Mouse (Mus musculus): ENCODE data around the gene Sfn. TPM values are rescaled to one million over a fixed set of nuclear protein-coding genes. Genes with fewer than 3 reads are reported as not detected.

Gene Sfn
- polyA plus RNA-seq, 1 experiment from 2014 or later: 11.6 TPM

- H3K4me1 ChIP-seq (replicated peaks; ENCODE audit: control insufficient read depth, insufficient read depth, low read length): no peaks in the 10 kb centered on the region
- H3K27ac ChIP-seq (ENCODE audit: low read depth, low read length): no peak overlapping the region
- no peak overlapping the region for H3K4me2 ChIP-seq (ENCODE audit: low read depth, low read length, severe bottlenecking)
- H3K9me3 ChIP-seq (ENCODE audit: control insufficient read depth, low read length): no peaks in the 10 kb centered on the region; the same call in 1 of the 2 replicates
- no peak overlapping the region for H3K9ac ChIP-seq (ENCODE audit: low read length)
- no peak for DNase-seq (ENCODE audit: low spot score)
- peaks cover 14% of the 10 kb centered on the region; the same call in 1 of the 2 replicates for H3K36me3 ChIP-seq (ENCODE audit: control insufficient read depth, insufficient read depth, low read length)
- ATAC-seq (replicated peaks; ENCODE audit: low FRiP score): no peak
- 92% methylated on average over 4 of the region's 4 CpGs for WGBS
- H3K27me3 ChIP-seq (ENCODE audit: control insufficient read depth, insufficient read depth, low read length): no peaks in the 10 kb centered on the region
- no peak overlapping the region for H3K4me3 ChIP-seq (ENCODE audit: low read depth, low read length)
These were observed 11.9 kb upstream of the Sfn start for GRCm38 (mm10) chr4:133613867-133614266.

- H3K36me3 ChIP-seq (ENCODE audit: control insufficient read depth, insufficient read depth, low read length): peaks cover 14% of the 10 kb centered on the region; the same call in 1 of the 2 replicates
- DNase-seq (ENCODE audit: low spot score): no peak
- no peaks in the 10 kb centered on the region; the same call in 1 of the 2 replicates for H3K9me3 ChIP-seq (ENCODE audit: control insufficient read depth, low read length)
- no peak overlapping the region for H3K4me3 ChIP-seq (ENCODE audit: low read depth, low read length)
- no peaks in the 10 kb centered on the region for H3K4me1 ChIP-seq (replicated peaks; ENCODE audit: control insufficient read depth, insufficient read depth, low read length)
- 93% methylated on average over 8 of the region's 8 CpGs for WGBS
- H3K4me2 ChIP-seq (ENCODE audit: low read depth, low read length, severe bottlenecking): no peak overlapping the region
- H3K9ac ChIP-seq (ENCODE audit: low read length): no peak overlapping the region
- no peaks in the 10 kb centered on the region for H3K27me3 ChIP-seq (ENCODE audit: control insufficient read depth, insufficient read depth, low read length)
- H3K27ac ChIP-seq (ENCODE audit: low read depth, low read length): no peak overlapping the region
- no peak for ATAC-seq (replicated peaks; ENCODE audit: low FRiP score)
These were observed 11.1 kb upstream of the Sfn start for GRCm38 (mm10) chr4:133613026-133613425.

GRCm38 (mm10) chr4:133612416-133612815 is 10.4 kb upstream of the Sfn start:
- Histone ChIP-seq H3K4me2 (ENCODE audit: low read depth, low read length, severe bottlenecking) (no peak overlapping the region), H3K36me3 (ENCODE audit: control insufficient read depth, insufficient read depth, low read length) (peaks cover 14% of the 10 kb centered on the region; the same call in 1 of the 2 replicates), H3K27me3 (ENCODE audit: control insufficient read depth, insufficient read depth, low read length) (no peaks in the 10 kb centered on the region), H3K4me1 (replicated peaks; ENCODE audit: control insufficient read depth, insufficient read depth, low read length) (no peaks in the 10 kb centered on the region), H3K4me3 (ENCODE audit: low read depth, low read length) (no peak overlapping the region), H3K9me3 (ENCODE audit: control insufficient read depth, low read length) (no peaks in the 10 kb centered on the region; the same call in 1 of the 2 replicates), H3K27ac (ENCODE audit: low read depth, low read length) (no peak overlapping the region), H3K9ac (ENCODE audit: low read length) (no peak overlapping the region)
- 97% methylated on average over 7 of the region's 7 CpGs for WGBS
- DNase-seq (ENCODE audit: low spot score): no peak
- ATAC-seq (replicated peaks; ENCODE audit: low FRiP score): no peak

GRCm38 (mm10) chr4:133611815-133612214 is 9.8 kb upstream of the Sfn start:
- Histone ChIP-seq H3K9me3 (ENCODE audit: control insufficient read depth, low read length) (no peaks in the 10 kb centered on the region; the same call in 1 of the 2 replicates), H3K4me3 (ENCODE audit: low read depth, low read length) (no peak overlapping the region), H3K4me1 (replicated peaks; ENCODE audit: control insufficient read depth, insufficient read depth, low read length) (no peaks in the 10 kb centered on the region), H3K36me3 (ENCODE audit: control insufficient read depth, insufficient read depth, low read length) (peaks cover 14% of the 10 kb centered on the region; the same call in 1 of the 2 replicates), H3K4me2 (ENCODE audit: low read depth, low read length, severe bottlenecking) (no peak overlapping the region), H3K9ac (ENCODE audit: low read length) (no peak overlapping the region), H3K27ac (ENCODE audit: low read depth, low read length) (no peak overlapping the region), H3K27me3 (ENCODE audit: control insufficient read depth, insufficient read depth, low read length) (no peaks in the 10 kb centered on the region)
- ATAC-seq (replicated peaks; ENCODE audit: low FRiP score) (no peak), DNase-seq (ENCODE audit: low spot score) (no peak)
- WGBS: 96% methylated on average over 5 of the region's 5 CpGs

- ATAC-seq (replicated peaks; ENCODE audit: low FRiP score) (no peak; the same call in 1 of the 2 replicates), DNase-seq (ENCODE audit: low spot score) (peak; percentile 90)
- H3K27me3 ChIP-seq (ENCODE audit: control insufficient read depth, insufficient read depth, low read length): no peaks in the 10 kb centered on the region
- no peak overlapping the region for H3K27ac ChIP-seq (ENCODE audit: low read depth, low read length)
- H3K4me2 ChIP-seq (ENCODE audit: low read depth, low read length, severe bottlenecking): no peak overlapping the region
- 16% methylated on average over 6 of the region's 6 CpGs for WGBS
- no peaks in the 10 kb centered on the region; the same call in 1 of the 2 replicates for H3K9me3 ChIP-seq (ENCODE audit: control insufficient read depth, low read length)
- peaks cover 14% of the 10 kb centered on the region; the same call in 1 of the 2 replicates for H3K36me3 ChIP-seq (ENCODE audit: control insufficient read depth, insufficient read depth, low read length)
- H3K9ac ChIP-seq (ENCODE audit: low read length): no peak overlapping the region
- no peaks in the 10 kb centered on the region for H3K4me1 ChIP-seq (replicated peaks; ENCODE audit: control insufficient read depth, insufficient read depth, low read length)
- H3K4me3 ChIP-seq (ENCODE audit: low read depth, low read length): no peak overlapping the region
These were observed 7.8 kb upstream of the Sfn start for GRCm38 (mm10) chr4:133609719-133610118.

- ATAC-seq (replicated peaks; ENCODE audit: low FRiP score): no peak
- Histone ChIP-seq H3K36me3 (ENCODE audit: control insufficient read depth, insufficient read depth, low read length) (peaks cover 5% of the 10 kb centered on the region; the same call in 1 of the 2 replicates), H3K4me2 (ENCODE audit: low read depth, low read length, severe bottlenecking) (no peak overlapping the region)
These were observed 5.3 kb upstream of the Sfn start for GRCm38 (mm10) chr4:133607284-133607683.

GRCm38 (mm10) chr4:133605330-133605729 is 3.4 kb upstream of the Sfn start:
- Histone ChIP-seq H3K9ac (ENCODE audit: low read length) (no peak overlapping the region), H3K4me3 (ENCODE audit: low read depth, low read length) (no peak overlapping the region), H3K27ac (ENCODE audit: low read depth, low read length) (no peak overlapping the region), H3K36me3 (ENCODE audit: control insufficient read depth, insufficient read depth, low read length) (no peaks in the 10 kb centered on the region), H3K27me3 (ENCODE audit: control insufficient read depth, insufficient read depth, low read length) (peaks cover 14% of the 10 kb centered on the region), H3K4me1 (replicated peaks; ENCODE audit: control insufficient read depth, insufficient read depth, low read length) (0 out of 2 replicates have a peak, but pooled peaks cover 2% of the 10 kb centered on the region), H3K9me3 (ENCODE audit: control insufficient read depth, low read length) (no peaks in the 10 kb centered on the region), H3K4me2 (ENCODE audit: low read depth, low read length, severe bottlenecking) (no peak overlapping the region)
- 54% methylated on average over 9 of the region's 9 CpGs for WGBS
- no peak for ATAC-seq (replicated peaks; ENCODE audit: low FRiP score)
- no peak for DNase-seq (ENCODE audit: low spot score)

More at GRCm38 (mm10) chr4:133607284-133607683, 5.3 kb upstream of the Sfn start:
- DNase-seq (ENCODE audit: low spot score): no peak
- WGBS: 80% methylated on average over 10 of the region's 10 CpGs
- Histone ChIP-seq H3K4me1 (replicated peaks; ENCODE audit: control insufficient read depth, insufficient read depth, low read length) (no peaks in the 10 kb centered on the region), H3K9me3 (ENCODE audit: control insufficient read depth, low read length) (no peaks in the 10 kb centered on the region; the same call in 1 of the 2 replicates), H3K27ac (ENCODE audit: low read depth, low read length) (no peak overlapping the region), H3K4me3 (ENCODE audit: low read depth, low read length) (no peak overlapping the region), H3K27me3 (ENCODE audit: control insufficient read depth, insufficient read depth, low read length) (peaks cover 2% of the 10 kb centered on the region), H3K9ac (ENCODE audit: low read length) (no peak overlapping the region)

- H3K36me3 ChIP-seq (ENCODE audit: control insufficient read depth, insufficient read depth, low read length): no peaks in the 10 kb centered on the region
- ATAC-seq (replicated peaks; ENCODE audit: low FRiP score) (no peak), DNase-seq (ENCODE audit: low spot score) (no peak)
- 60% methylated on average over 6 of the region's 6 CpGs for whole genome bisulfite sequencing
- H3K4me2 ChIP-seq (ENCODE audit: low read depth, low read length, severe bottlenecking): no peak overlapping the region
- H3K27me3 ChIP-seq (ENCODE audit: control insufficient read depth, insufficient read depth, low read length): peaks cover 18% of the 10 kb centered on the region
- no peak overlapping the region for H3K4me3 ChIP-seq (ENCODE audit: low read depth, low read length)
- no peak overlapping the region for H3K27ac ChIP-seq (ENCODE audit: low read depth, low read length)
- no peak overlapping the region for H3K9ac ChIP-seq (ENCODE audit: low read length)
- peaks cover 6% of the 10 kb centered on the region; the same call in 1 of the 2 replicates for H3K4me1 ChIP-seq (replicated peaks; ENCODE audit: control insufficient read depth, insufficient read depth, low read length)
- no peaks in the 10 kb centered on the region for H3K9me3 ChIP-seq (ENCODE audit: control insufficient read depth, low read length)
These were observed 2.9 kb upstream of the Sfn start for GRCm38 (mm10) chr4:133604856-133605255.

GRCm38 (mm10) chr4:133604175-133604574 is 2.2 kb upstream of the Sfn start:
- DNase-seq (ENCODE audit: low spot score) (no peak), ATAC-seq (replicated peaks; ENCODE audit: low FRiP score) (no peak)
- H3K9ac ChIP-seq (ENCODE audit: low read length): no peak overlapping the region
- no peak overlapping the region for H3K4me3 ChIP-seq (ENCODE audit: low read depth, low read length)
- peaks cover 25% of the 10 kb centered on the region for H3K27me3 ChIP-seq (ENCODE audit: control insufficient read depth, insufficient read depth, low read length)
- no peak overlapping the region for H3K27ac ChIP-seq (ENCODE audit: low read depth, low read length)
- H3K4me2 ChIP-seq (ENCODE audit: low read depth, low read length, severe bottlenecking): no peak overlapping the region
- WGBS: 94% methylated on average over 7 of the region's 7 CpGs
- H3K36me3 ChIP-seq (ENCODE audit: control insufficient read depth, insufficient read depth, low read length): no peaks in the 10 kb centered on the region
- H3K9me3 ChIP-seq (ENCODE audit: control insufficient read depth, low read length): no peaks in the 10 kb centered on the region
- peaks cover 9% of the 10 kb centered on the region; the same call in 1 of the 2 replicates for H3K4me1 ChIP-seq (replicated peaks; ENCODE audit: control insufficient read depth, insufficient read depth, low read length)

All from forebrain, embryonic 11.5 days (tissue).